Mouse (Mus musculus): Measurements from ENCODE around the gene Fyco1.

The Fyco1 gene

GRCm38 (mm10) chr9:123740799-123741198 is 110.9 kb downstream of the Fyco1 start:
- DNase-seq (ENCODE audit: low spot score), result no peak

All from ovary, adult 18-20 months (tissue).